Mouse (Mus musculus) kidney, postnatal 0 days (tissue): ENCODE data around the gene Ddx23. TPM values are rescaled to one million over a fixed set of nuclear protein-coding genes. Genes with fewer than 3 reads are reported as not detected.

Source experiments
- ATAC-seq: fragments of 200-750 bp; cut with Nextera tagmentation; replicated peaks from 2 replicates; pipeline ENCODE4 v1.8.0; 2017; ENCODE audit warnings: low read depth, moderate number of reproducible peaks, moderate TSS enrichment, moderate library complexity; ENCODE audit not compliant: low FRiP score
- DNase-seq: peaks from one replicate; pipeline ENCODE4 v3.0.0-alpha.2; 2016; ENCODE audit warnings: low spot score
- H3K27ac ChIP-seq: fragments of 300-500 bp; sonication (generic); 2 replicates; pipeline ENCODE4 v1.5.1; 2014; ENCODE audit warnings: mild to moderate bottlenecking
- H3K27me3 ChIP-seq: fragments of 300-500 bp; sonication (generic); 2 replicates; pipeline ENCODE4 v1.6.1; 2014; ENCODE audit warnings: low read length, mixed read lengths; ENCODE audit not compliant: insufficient read depth
- H3K36me3 ChIP-seq: fragments of 300-500 bp; sonication (generic); 2 replicates; pipeline ENCODE4 v1.6.1; 2014; ENCODE audit warnings: low read length, mixed read lengths; ENCODE audit not compliant: insufficient read depth
- H3K4me1 ChIP-seq: fragments of 300-500 bp; sonication (generic); replicated peaks from 2 replicates; pipeline ENCODE4 v1.6.1; 2014; ENCODE audit warnings: antibody characterized with exemption, low read length, mixed read lengths; ENCODE audit not compliant: insufficient read depth
- H3K4me2 ChIP-seq: fragments of 300-500 bp; sonication (generic); 2 replicates; pipeline ENCODE4 v1.6.1; 2014; ENCODE audit warnings: mild to moderate bottlenecking, low read length, moderate library complexity, mixed read lengths
- H3K4me3 ChIP-seq: fragments of 300-500 bp; sonication (generic); replicated peaks from 2 replicates; pipeline ENCODE4 v1.5.1; 2014; ENCODE audit warnings: low read depth, low read length
- H3K9ac ChIP-seq: fragments of 300-500 bp; sonication (generic); 2 replicates; pipeline ENCODE4 v1.6.1; 2014; ENCODE audit warnings: low read depth, low read length
- H3K9me3 ChIP-seq: fragments of 300-500 bp; sonication (generic); replicated peaks from 2 replicates; pipeline ENCODE4 v1.6.1; 2016; ENCODE audit warnings: low read length, inconsistent platforms, mixed read lengths
- CTCF ChIP-seq: IDR thresholded peaks from 2 replicates; pipeline ENCODE4 v1.5.1; 2016; ENCODE audit warnings: antibody characterized with exemption, low read depth, mild to moderate bottlenecking, moderate library complexity
- WGBS: fragments of 180-500 bp; shearing (Covaris S2); extraction: QIAGEN DNeasy Blood & Tissue Kit; methylation state at CpG from one replicate; pipeline ENCODE4 v1.1.7; 2014; 5-methylcytosine and 5-hydroxymethylcytosine counted together
- polyA plus RNA-seq: library from polyadenylated mRNA; unstranded; fragments of >200 nt; fragmentation: Nextera tagmentation; extraction: Ambion mirVana; gene quantifications from 2 replicates; pipeline ENCODE4 v1.2.1, GENCODE M21; 2015

The Ddx23 gene
- polyA plus RNA-seq, 1 experiment from 2014 or later = 14.6 TPM

- no peaks in the 10 kb centered on the region for H3K27me3 ChIP-seq
- WGBS = 85% methylated on average over 10 of the region's 10 CpGs
- no peak for DNase-seq
- ATAC-seq = no peak
- no peak overlapping the region for H3K27ac ChIP-seq
- H3K36me3 ChIP-seq = peaks cover 79% of the 10 kb centered on the region
- H3K4me1 ChIP-seq = no peaks in the 10 kb centered on the region
- no peak overlapping the region for H3K9ac ChIP-seq
- TF ChIP-seq CTCF = no peak
- H3K9me3 ChIP-seq = no peaks in the 10 kb centered on the region
- no peak overlapping the region for H3K4me3 ChIP-seq
- no peak overlapping the region for H3K4me2 ChIP-seq
These were observed 15.4 kb downstream of the Ddx23 start for GRCm38 (mm10) chr15:98647308-98647707.

- H3K27me3 ChIP-seq = no peaks in the 10 kb centered on the region
- H3K9me3 ChIP-seq = no peaks in the 10 kb centered on the region
- no peak overlapping the region for H3K9ac ChIP-seq
- ATAC-seq = no peak
- peaks cover 76% of the 10 kb centered on the region for H3K36me3 ChIP-seq
- no peak for TF ChIP-seq CTCF
- H3K4me3 ChIP-seq = no peak overlapping the region
- H3K4me2 ChIP-seq = no peak overlapping the region
- WGBS = 86% methylated on average over 8 of the region's 8 CpGs
- H3K27ac ChIP-seq = no peak overlapping the region
- no peaks in the 10 kb centered on the region for H3K4me1 ChIP-seq
- DNase-seq = no peak
These were observed 16.0 kb downstream of the Ddx23 start for GRCm38 (mm10) chr15:98646737-98647136.

GRCm38 (mm10) chr15:98645057-98646026, 17.4 kb downstream of the Ddx23 start:
- 84% methylated on average over 24 of the region's 24 CpGs for WGBS

GRCm38 (mm10) chr15:98644406-98644805, 18.3 kb downstream of the Ddx23 start:
- Histone ChIP-seq H3K27ac (no peak overlapping the region), H3K36me3 (peaks cover 52% of the 10 kb centered on the region), H3K9ac (no peak overlapping the region), H3K9me3 (no peaks in the 10 kb centered on the region), H3K27me3 (no peaks in the 10 kb centered on the region), H3K4me3 (no peak overlapping the region), H3K4me1 (no peaks in the 10 kb centered on the region), H3K4me2 (no peak overlapping the region)
- 82% methylated on average over 12 of the region's 12 CpGs for WGBS
- no peak for TF ChIP-seq CTCF
- DNase-seq (no peak), ATAC-seq (no peak)

More at GRCm38 (mm10) chr15:98645057-98646026, 17.4 kb downstream of the Ddx23 start:
- Histone ChIP-seq H3K27ac (no peak overlapping the region), H3K36me3 (peaks cover 62% of the 10 kb centered on the region), H3K9ac (no peak overlapping the region), H3K9me3 (no peaks in the 10 kb centered on the region), H3K4me2 (no peak overlapping the region), H3K27me3 (no peaks in the 10 kb centered on the region), H3K4me1 (no peaks in the 10 kb centered on the region), H3K4me3 (no peak overlapping the region)
- no peak for DNase-seq
- 0 out of 2 replicates have a peak, but pooled peaks have one; percentile 16 for ATAC-seq
- TF ChIP-seq CTCF = no peak

GRCm38 (mm10) chr15:98640157-98640556, 22.5 kb downstream of the Ddx23 start:
- ATAC-seq = peak; percentile 55
- no peak overlapping the region for H3K9ac ChIP-seq
- peaks cover 13% of the 10 kb centered on the region for H3K36me3 ChIP-seq
- peaks cover 12% of the 10 kb centered on the region for H3K4me1 ChIP-seq
- H3K27ac ChIP-seq = no peak overlapping the region
- no peak for TF ChIP-seq CTCF
- 31% methylated on average over 8 of the region's 8 CpGs for WGBS
- H3K27me3 ChIP-seq = 0 out of 2 replicates have a peak, but pooled peaks cover 3% of the 10 kb centered on the region
- no peak overlapping the region for H3K4me2 ChIP-seq
- DNase-seq = peak; percentile 44
- H3K4me3 ChIP-seq = no peak overlapping the region
- H3K9me3 ChIP-seq = no peaks in the 10 kb centered on the region

- H3K9me3 ChIP-seq = no peaks in the 10 kb centered on the region
- DNase-seq (no peak), ATAC-seq (no peak)
- no peak overlapping the region for H3K4me3 ChIP-seq
- H3K27me3 ChIP-seq = 0 out of 2 replicates have a peak, but pooled peaks cover 3% of the 10 kb centered on the region
- H3K4me1 ChIP-seq = peaks cover 18% of the 10 kb centered on the region
- H3K4me2 ChIP-seq = no peak overlapping the region
- TF ChIP-seq CTCF = no peak
- H3K9ac ChIP-seq = no peak overlapping the region
- H3K27ac ChIP-seq = no peak overlapping the region
- 0 out of 2 replicates have a peak, but pooled peaks cover 1% of the 10 kb centered on the region for H3K36me3 ChIP-seq
- 60% methylated on average over 3 of the region's 3 CpGs for WGBS
These were observed 25.5 kb downstream of the Ddx23 start for GRCm38 (mm10) chr15:98637155-98637554.
